Mouse (Mus musculus) MEL (cell line): ENCODE results near the gene Rims1.

Experiments
- CHD2 ChIP-seq: IDR thresholded peaks from 2 replicates; pipeline ENCODE4 v1.6.1; 2011; ENCODE audit warnings: low read length, improper control_type of control experiment
- CTCF ChIP-seq, 3 experiments: IDR thresholded peaks in 2 of 3; conservative IDR thresholded peaks in 1 of 3; 2 replicates each; pipeline ENCODE4 v1.5.1; 2011 to 2012; ENCODE audit warnings: low read length in 3 of 3, low read depth in 2 of 3, mild to moderate bottlenecking in 2 of 3, improper control_type of control experiment in 1 of 3, inconsistent platforms in 1 of 3, mixed read lengths in 1 of 3, moderate library complexity in 1 of 3; ENCODE audit not compliant: control insufficient read depth in 1 of 3, insufficient read depth in 1 of 3, poor library complexity in 1 of 3, severe bottlenecking in 1 of 3
- E2F4 ChIP-seq: IDR thresholded peaks from 2 replicates; pipeline ENCODE4 v1.6.1; 2011; ENCODE audit warnings: low read depth, low read length, improper control_type of control experiment, borderline replicate concordance
- EP300 ChIP-seq, 2 experiments: IDR thresholded peaks; 2 replicates each; pipeline ENCODE4 v1.6.1; 2011; ENCODE audit warnings: improper control_type of control experiment in 2 of 2, low read length in 2 of 2, low read depth in 1 of 2, mild to moderate bottlenecking in 1 of 2
- MYB ChIP-seq: IDR thresholded peaks from 2 replicates; pipeline ENCODE4 v1.6.1; 2011; ENCODE audit warnings: mild to moderate bottlenecking, low read depth, low read length, improper control_type of control experiment
- POLR2A ChIP-seq, 2 experiments: IDR thresholded peaks; 2 replicates each; pipeline ENCODE4 v1.6.1; 2011 to 2012; ENCODE audit warnings: low read length in 2 of 2, mild to moderate bottlenecking in 2 of 2, control low read depth in 1 of 2, improper control_type of control experiment in 1 of 2, low read depth in 1 of 2, moderate library complexity in 1 of 2; ENCODE audit not compliant: control insufficient read depth in 1 of 2, insufficient read depth in 1 of 2, poor library complexity in 1 of 2
- POLR2AphosphoS5 ChIP-seq: IDR thresholded peaks from 2 replicates; pipeline ENCODE4 v1.6.1; 2012; ENCODE audit warnings: low read depth, borderline replicate concordance, mild to moderate bottlenecking, inconsistent platforms, low read length, moderate library complexity, mixed read lengths
- RCOR1 ChIP-seq: IDR thresholded peaks from 2 replicates; pipeline ENCODE4 v1.6.1; 2012; ENCODE audit warnings: low read depth, mild to moderate bottlenecking, inconsistent platforms, low read length, improper control_type of control experiment
- UBTF ChIP-seq: IDR thresholded peaks from 2 replicates; pipeline ENCODE4 v1.6.1; 2012; ENCODE audit warnings: low read depth, mild to moderate bottlenecking, inconsistent platforms, low read length, improper control_type of control experiment, moderate library complexity, borderline replicate concordance; ENCODE audit not compliant: insufficient read depth
- USF1 ChIP-seq: IDR thresholded peaks from 2 replicates; pipeline ENCODE4 v1.6.1; 2014; ENCODE audit warnings: low read depth, mild to moderate bottlenecking, inconsistent platforms, low read length, improper control_type of control experiment, moderate library complexity
- ZKSCAN1 ChIP-seq: IDR thresholded peaks from 2 replicates; pipeline ENCODE4 v1.6.1; 2012; ENCODE audit warnings: low read depth, mild to moderate bottlenecking, inconsistent platforms, low read length, improper control_type of control experiment, moderate library complexity

GRCm38 (mm10) chr1:22633871-22634270 is 171.9 kb downstream of the Rims1 start:
- TF ChIP-seq CTCF (IDR thresholded peaks at IDR 0.05 in 2 of 3, conservative IDR thresholded peaks at IDR 0.05 in 1 of 3; ENCODE audit: control insufficient read depth in 1 of 3, insufficient read depth in 1 of 3, low read depth in 2 of 3, low read length in 3 of 3, poor library complexity in 1 of 3, severe bottlenecking in 1 of 3), result no peak
- TF ChIP-seq CHD2, result no peak
- no peak for TF ChIP-seq RCOR1
- TF ChIP-seq ZKSCAN1, result no peak
- no peak for TF ChIP-seq EP300 (IDR thresholded peaks at IDR 0.05; ENCODE audit: low read depth in 1 of 2, low read length in 2 of 2)
- no peak for TF ChIP-seq USF1
- no peak for TF ChIP-seq MYB
- no peak for TF ChIP-seq E2F4
- no peak for TF ChIP-seq UBTF
- no peak for TF ChIP-seq POLR2AphosphoS5
- no peak for TF ChIP-seq POLR2A (IDR thresholded peaks at IDR 0.05; ENCODE audit: control insufficient read depth in 1 of 2, insufficient read depth in 1 of 2, low read depth in 1 of 2, low read length in 2 of 2, poor library complexity in 1 of 2)
